Mouse (Mus musculus) forebrain, embryonic 11.5 days (tissue): Measurements from ENCODE around the gene Adtrp. TPM values are rescaled to one million over a fixed set of nuclear protein-coding genes. Genes with fewer than 3 reads are reported as not detected.
A peak's percentile ranks its signal among the peaks of the same experiment; 100 is the strongest.

Experiments
- ATAC-seq: fragments of 200-750 bp; cut with Nextera tagmentation; replicated peaks from 2 replicates; pipeline ENCODE4 v1.8.0; 2017; ENCODE audit warnings: moderate TSS enrichment; ENCODE audit not compliant: low FRiP score
- DNase-seq: peaks from one replicate; pipeline ENCODE4 v3.0.0-alpha.2; 2017; ENCODE audit warnings: low spot score
- H3K27ac ChIP-seq: fragments of 300-500 bp; sonication (generic); 2 replicates; pipeline ENCODE4 v1.5.1; 2014; ENCODE audit warnings: low read depth, low read length
- H3K27me3 ChIP-seq: fragments of 300-500 bp; sonication (generic); 2 replicates; pipeline ENCODE4 v1.6.1; 2014; ENCODE audit warnings: mild to moderate bottlenecking, low read length, mixed read lengths; ENCODE audit not compliant: control insufficient read depth, insufficient read depth
- H3K36me3 ChIP-seq: fragments of 300-500 bp; sonication (generic); 2 replicates; pipeline ENCODE4 v1.6.1; 2014; ENCODE audit warnings: mild to moderate bottlenecking, low read length, moderate library complexity, mixed read lengths; ENCODE audit not compliant: control insufficient read depth, insufficient read depth
- H3K4me1 ChIP-seq: fragments of 300-500 bp; sonication (generic); replicated peaks from 2 replicates; pipeline ENCODE4 v1.6.1; 2014; ENCODE audit warnings: low read length, mixed read lengths; ENCODE audit not compliant: control insufficient read depth, insufficient read depth
- H3K4me2 ChIP-seq: fragments of 300-500 bp; sonication (generic); 2 replicates; pipeline ENCODE4 v1.6.1; 2014; ENCODE audit warnings: low read depth, mild to moderate bottlenecking, low read length, moderate library complexity, mixed read lengths; ENCODE audit not compliant: severe bottlenecking
- H3K4me3 ChIP-seq: fragments of 300-500 bp; sonication (generic); 2 replicates; pipeline ENCODE4 v1.5.1; 2014; ENCODE audit warnings: low read depth, low read length
- H3K9ac ChIP-seq: fragments of 300-500 bp; sonication (generic); 2 replicates; pipeline ENCODE4 v1.6.1; 2014; ENCODE audit warnings: low read length
- H3K9me3 ChIP-seq: fragments of 300-500 bp; sonication (generic); 2 replicates; pipeline ENCODE4 v1.6.1; 2016; ENCODE audit warnings: low read length, mixed read lengths; ENCODE audit not compliant: control insufficient read depth
- WGBS: fragments of 180-500 bp; shearing (Covaris S2); extraction: QIAGEN DNeasy Blood & Tissue Kit; methylation state at CpG from one replicate; pipeline ENCODE4 v1.1.7; 2014; 5-methylcytosine and 5-hydroxymethylcytosine counted together
- polyA plus RNA-seq: library from polyadenylated mRNA; unstranded; fragments of >200 nt; fragmentation: Nextera tagmentation; extraction: Ambion mirVana; gene quantifications from 2 replicates; pipeline ENCODE4 v1.2.1, GENCODE M21; 2014

Gene Adtrp
- polyA plus RNA-seq, 1 experiment from 2014 or later = not detected

DNA sequence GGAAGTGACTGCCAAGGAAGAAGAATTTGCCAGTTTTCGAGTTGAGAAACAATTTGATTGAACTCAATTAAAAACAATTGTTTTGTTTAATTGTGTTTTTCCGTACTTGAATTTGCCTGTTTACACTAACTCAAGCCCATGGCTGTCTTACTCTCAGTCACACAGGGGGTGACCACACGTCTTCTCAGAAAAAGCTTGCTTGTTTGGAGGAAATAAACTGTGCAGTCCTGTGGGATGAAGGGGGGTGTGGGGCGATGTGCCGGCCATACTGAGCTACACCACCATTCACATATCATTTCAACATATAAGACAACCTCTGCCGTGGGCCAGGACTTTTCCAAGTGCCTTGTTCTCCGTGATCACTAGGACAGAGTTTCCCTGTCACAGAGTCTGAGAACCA lies 25.2 kb upstream of the Adtrp start:
- H3K4me1 ChIP-seq = no peaks in the 10 kb centered on the region
- WGBS = 78% methylated on average over 7 of the region's 7 CpGs
- H3K36me3 ChIP-seq = no peaks in the 10 kb centered on the region
- ATAC-seq = no peak
- no peak overlapping the region for H3K9ac ChIP-seq
- no peaks in the 10 kb centered on the region for H3K27me3 ChIP-seq
- no peak overlapping the region for H3K27ac ChIP-seq
- no peaks in the 10 kb centered on the region for H3K9me3 ChIP-seq
- no peak overlapping the region for H3K4me3 ChIP-seq
- DNase-seq = no peak
- no peak overlapping the region for H3K4me2 ChIP-seq

DNA sequence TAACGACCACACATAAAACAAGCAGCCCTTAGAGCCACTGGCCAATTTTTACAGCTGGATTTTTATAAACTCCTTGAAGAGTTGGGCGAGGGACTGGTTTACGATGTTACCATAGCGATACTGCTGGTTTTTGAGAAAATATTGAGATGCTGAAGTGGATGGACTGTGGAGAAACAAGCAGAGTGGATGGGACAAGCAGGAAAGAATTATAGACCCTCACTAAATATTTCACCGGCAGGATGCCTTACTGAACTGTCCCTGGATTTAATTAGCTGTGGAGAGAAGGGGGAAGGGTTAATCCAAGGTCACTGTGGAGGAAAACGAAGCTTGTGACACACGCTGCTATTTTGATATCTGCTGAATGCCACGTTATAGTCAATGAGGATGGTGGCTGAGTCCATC lies 24.7 kb upstream of the Adtrp start:
- Histone ChIP-seq H3K9ac (no peak overlapping the region), H3K27ac (no peak overlapping the region), H3K9me3 (no peaks in the 10 kb centered on the region), H3K27me3 (no peaks in the 10 kb centered on the region), H3K4me3 (no peak overlapping the region), H3K36me3 (no peaks in the 10 kb centered on the region), H3K4me2 (no peak overlapping the region), H3K4me1 (no peaks in the 10 kb centered on the region)
- ATAC-seq = no peak
- DNase-seq = no peak
- WGBS = 49% methylated on average over 8 of the region's 8 CpGs

DNA sequence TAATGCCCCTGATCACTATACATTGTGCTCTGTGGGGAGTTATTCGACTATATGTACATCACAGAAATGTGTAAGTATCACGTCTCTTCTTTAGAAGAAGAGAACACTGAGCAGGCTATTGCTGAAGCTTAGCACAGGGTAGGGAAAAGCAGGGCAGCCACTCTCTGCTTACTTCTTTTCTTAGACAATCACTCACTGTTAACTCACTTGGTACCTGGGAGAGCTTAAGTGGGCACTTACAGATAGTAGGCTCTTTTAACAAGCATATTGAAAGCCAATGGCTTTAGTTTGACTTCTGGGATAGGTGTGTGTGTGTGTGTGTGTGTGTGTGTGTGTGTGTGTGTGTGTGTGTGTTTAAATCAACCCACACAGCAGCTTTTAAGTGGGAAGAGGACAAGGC lies 20.0 kb upstream of the Adtrp start:
- no peak overlapping the region for H3K27ac ChIP-seq
- no peak overlapping the region for H3K9ac ChIP-seq
- ATAC-seq (no peak), DNase-seq (no peak)
- no peak overlapping the region for H3K4me2 ChIP-seq
- 86% methylated on average over 2 of the region's 2 CpGs for WGBS
- H3K9me3 ChIP-seq = no peaks in the 10 kb centered on the region
- H3K27me3 ChIP-seq = no peaks in the 10 kb centered on the region
- no peaks in the 10 kb centered on the region for H3K36me3 ChIP-seq
- no peaks in the 10 kb centered on the region for H3K4me1 ChIP-seq
- H3K4me3 ChIP-seq = no peak overlapping the region

DNA sequence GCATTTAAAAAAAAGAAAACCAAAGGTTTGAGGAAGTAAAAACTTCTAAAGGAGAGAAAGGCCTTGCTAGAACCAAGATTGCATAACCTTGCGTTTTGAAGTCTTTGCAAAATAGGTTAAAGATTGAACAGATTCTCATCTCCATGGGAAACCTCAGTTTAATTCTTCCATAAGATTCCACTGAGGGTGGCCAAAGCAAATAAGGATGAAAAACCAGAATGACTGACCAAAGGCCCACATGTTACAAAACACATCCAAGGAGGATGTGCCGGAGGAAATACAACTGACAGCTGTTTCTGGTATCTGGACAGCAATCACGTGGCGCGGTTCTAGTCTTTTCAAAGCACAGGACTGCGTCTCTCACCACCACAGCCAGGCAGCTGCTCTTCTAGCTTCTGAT lies 18.1 kb upstream of the Adtrp start:
- DNase-seq (no peak), ATAC-seq (no peak)
- WGBS = 94% methylated on average over 6 of the region's 6 CpGs
- H3K9me3 ChIP-seq = no peaks in the 10 kb centered on the region
- no peak overlapping the region for H3K4me2 ChIP-seq
- H3K9ac ChIP-seq = no peak overlapping the region
- no peaks in the 10 kb centered on the region for H3K36me3 ChIP-seq
- H3K27me3 ChIP-seq = no peaks in the 10 kb centered on the region
- no peak overlapping the region for H3K27ac ChIP-seq
- no peak overlapping the region for H3K4me3 ChIP-seq
- no peaks in the 10 kb centered on the region for H3K4me1 ChIP-seq

DNA sequence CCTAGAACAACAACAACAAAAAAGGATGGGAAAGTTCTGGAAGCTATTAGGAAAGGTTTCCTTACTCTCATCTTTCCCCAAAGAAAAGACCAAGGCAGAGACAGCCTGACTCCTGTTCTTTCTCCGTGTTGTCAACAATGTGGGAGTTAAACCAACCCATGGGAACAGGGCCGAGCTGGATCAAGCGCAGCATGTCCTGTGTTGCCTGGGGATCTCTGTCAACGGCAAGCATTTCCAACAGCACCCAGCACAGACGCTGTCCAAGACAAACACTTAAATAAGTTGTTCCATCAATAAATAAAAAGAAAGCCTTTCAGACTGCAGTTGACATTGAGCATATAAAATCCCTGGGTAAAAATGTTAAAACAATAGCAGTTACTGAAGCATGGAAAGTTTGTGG lies 17.6 kb upstream of the Adtrp start:
- WGBS = 83% methylated on average over 5 of the region's 5 CpGs

DNA sequence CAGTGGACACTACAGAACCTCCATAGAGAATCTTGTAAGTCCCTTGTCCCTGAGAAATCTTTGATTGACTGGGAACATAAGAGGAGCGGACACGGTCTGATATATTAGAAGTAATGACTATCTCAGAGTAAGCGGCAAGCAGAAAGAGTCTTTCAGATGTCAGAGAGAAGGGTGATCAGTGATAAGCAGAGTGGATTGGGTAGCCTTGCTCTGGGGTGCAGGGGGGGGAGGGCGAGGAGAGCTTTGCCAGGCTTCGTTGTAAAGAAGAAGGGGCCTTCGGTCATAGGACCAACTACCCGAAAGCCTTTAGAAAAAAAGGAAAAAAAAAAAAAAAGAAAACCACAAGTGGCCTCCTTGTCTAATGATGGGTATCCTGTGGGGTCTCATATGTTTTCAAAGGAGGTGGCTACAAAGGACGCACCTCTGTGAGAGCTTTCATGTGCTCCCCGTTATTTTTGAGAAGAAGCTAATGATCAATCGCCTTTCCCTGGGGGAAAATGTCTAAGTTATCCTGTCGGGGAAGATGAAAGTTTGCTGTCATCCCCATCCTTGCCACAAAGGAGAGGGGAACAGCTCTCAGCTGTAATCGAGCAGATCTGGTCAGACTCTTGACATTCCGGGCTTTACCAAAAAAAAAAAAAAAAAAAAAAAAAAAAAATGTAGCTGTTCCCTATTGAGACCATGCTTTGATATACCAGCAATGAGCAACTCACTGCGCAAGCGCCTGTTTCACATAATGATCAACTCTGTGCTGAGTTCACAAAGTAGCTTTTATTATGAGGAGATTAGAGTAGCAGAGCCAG lies 13.3 kb upstream of the Adtrp start:
- Histone ChIP-seq H3K27ac (no peak overlapping the region), H3K4me3 (no peak overlapping the region), H3K27me3 (no peaks in the 10 kb centered on the region), H3K9ac (no peak overlapping the region), H3K4me1 (no peaks in the 10 kb centered on the region), H3K36me3 (no peaks in the 10 kb centered on the region), H3K4me2 (no peak overlapping the region), H3K9me3 (no peaks in the 10 kb centered on the region)
- DNase-seq (no peak), ATAC-seq (no peak)
- WGBS = 76% methylated on average over 15 of the region's 15 CpGs

More for the DNA sequence above, 17.6 kb upstream of the Adtrp start:
- no peak for DNase-seq
- no peaks in the 10 kb centered on the region for H3K27me3 ChIP-seq
- no peak overlapping the region for H3K4me3 ChIP-seq
- no peaks in the 10 kb centered on the region for H3K36me3 ChIP-seq
- H3K4me2 ChIP-seq = no peak overlapping the region
- H3K9ac ChIP-seq = no peak overlapping the region
- no peak overlapping the region for H3K27ac ChIP-seq
- no peaks in the 10 kb centered on the region for H3K4me1 ChIP-seq
- no peak for ATAC-seq
- H3K9me3 ChIP-seq = no peaks in the 10 kb centered on the region

DNA sequence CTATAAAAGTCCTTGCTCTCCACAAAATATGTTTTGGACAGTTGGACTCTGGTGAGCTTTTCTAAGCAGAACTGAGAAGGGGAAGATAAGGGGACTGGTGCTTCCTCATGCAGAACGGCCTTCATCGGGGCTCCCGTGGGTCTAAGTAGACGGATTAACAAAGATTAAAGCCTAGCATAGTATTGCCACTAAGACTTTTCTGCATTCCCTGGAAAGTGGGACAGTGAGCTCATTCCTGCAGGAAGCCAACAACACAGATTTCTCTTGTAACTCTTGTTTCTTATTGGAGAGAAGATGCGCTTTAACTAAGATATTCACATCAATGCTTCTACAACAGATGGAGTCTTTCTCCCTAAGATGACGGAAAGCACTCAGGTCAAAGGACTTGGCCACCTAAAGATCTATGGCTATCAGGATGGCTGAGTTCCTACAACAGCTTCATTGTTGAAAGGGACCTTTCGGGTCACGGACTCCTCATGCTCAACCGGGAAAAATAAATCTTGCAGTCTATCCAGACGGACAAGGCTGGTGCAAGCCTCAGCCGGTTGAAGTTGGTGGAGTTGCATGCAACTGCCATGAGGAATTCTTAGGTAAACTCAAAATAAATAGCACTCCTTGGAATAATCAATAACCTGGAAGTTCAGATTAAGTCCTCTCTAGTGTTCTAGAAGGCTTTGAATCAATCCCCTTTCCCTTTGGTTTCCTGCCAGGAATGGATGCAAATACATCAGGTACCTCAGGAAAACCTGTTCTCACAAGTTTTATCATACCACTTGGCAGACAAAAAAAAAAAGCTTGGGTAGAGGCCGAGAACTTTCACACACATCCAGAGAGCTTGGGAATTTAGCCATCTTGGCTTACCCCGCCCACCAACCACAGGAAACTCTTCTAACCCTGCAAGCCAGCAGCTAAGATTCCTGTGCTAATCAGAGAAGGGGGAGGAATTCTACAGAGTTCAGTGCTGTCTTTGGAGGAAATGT lies 8.0 kb upstream of the Adtrp start:
- H3K9ac ChIP-seq = no peak overlapping the region
- ATAC-seq (no peak), DNase-seq (no peak)
- no peaks in the 10 kb centered on the region for H3K27me3 ChIP-seq
- H3K36me3 ChIP-seq = no peaks in the 10 kb centered on the region
- no peak overlapping the region for H3K4me2 ChIP-seq
- 0 out of 2 replicates have a peak, but pooled peaks cover 2% of the 10 kb centered on the region for H3K4me1 ChIP-seq
- 73% methylated on average over 13 of the region's 13 CpGs for WGBS
- H3K9me3 ChIP-seq = no peaks in the 10 kb centered on the region
- no peak overlapping the region for H3K27ac ChIP-seq
- H3K4me3 ChIP-seq = no peak overlapping the region

DNA sequence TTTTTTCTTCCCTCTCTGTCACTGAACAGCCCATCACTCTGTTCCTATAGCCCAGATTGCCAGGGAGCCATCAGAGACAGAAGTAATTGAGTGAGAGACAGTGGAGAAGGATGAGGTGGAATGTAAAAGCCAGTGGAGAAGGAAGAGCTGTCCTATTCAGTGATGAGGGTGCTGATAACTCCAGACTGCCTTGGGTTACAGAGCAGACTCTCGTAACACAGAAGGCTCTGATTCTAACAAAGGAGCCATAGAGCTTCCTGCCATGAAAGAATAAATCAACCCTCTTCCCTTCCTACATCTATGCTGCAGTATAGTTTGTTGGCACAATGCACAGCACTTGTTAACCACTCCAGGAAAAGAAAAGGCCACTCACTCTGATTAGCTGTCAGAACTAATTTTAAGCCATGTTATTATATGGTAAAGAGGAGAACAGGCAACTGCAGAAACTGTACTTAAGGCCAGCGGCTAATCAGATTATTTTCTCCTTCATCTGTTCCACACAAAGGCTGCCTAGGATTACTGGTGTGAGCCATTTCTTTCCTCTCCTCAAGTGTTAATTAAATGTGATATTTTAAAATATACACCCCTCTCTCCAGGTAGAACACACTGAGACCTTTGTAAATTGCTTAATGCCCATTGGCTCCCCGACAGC lies 3.4 kb upstream of the Adtrp start:
- no peaks in the 10 kb centered on the region for H3K36me3 ChIP-seq
- no peak overlapping the region for H3K4me2 ChIP-seq
- DNase-seq (no peak), ATAC-seq (peak; percentile 65)
- no peak overlapping the region for H3K4me3 ChIP-seq
- H3K9ac ChIP-seq = no peak overlapping the region
- no peaks in the 10 kb centered on the region for H3K9me3 ChIP-seq
- H3K4me1 ChIP-seq = 0 out of 2 replicates have a peak, but pooled peaks cover 2% of the 10 kb centered on the region
- 24% methylated on average over 3 of the region's 3 CpGs for WGBS
- H3K27me3 ChIP-seq = no peaks in the 10 kb centered on the region
- no peak overlapping the region for H3K27ac ChIP-seq
